Mouse (Mus musculus) liver, adult 2 months (tissue): Measurements from ENCODE around the gene Klc3. TPM values are rescaled to one million over a fixed set of nuclear protein-coding genes. Genes with fewer than 3 reads are reported as not detected.

ENCODE experiments used
- DNase-seq: peaks from one replicate; pipeline ENCODE4 v3.0.0-alpha.2; 2011; ENCODE audit warnings: low read depth, low spot score; ENCODE audit errors: extremely low read depth
- H3K27ac ChIP-seq: fragments of 200-500 bp; replicated peaks from 2 replicates; pipeline ENCODE4 v1.5.1; 2012; ENCODE audit warnings: low read depth, mild to moderate bottlenecking, control low read depth, inconsistent platforms, low read length; ENCODE audit not compliant: insufficient read depth
- H3K27me3 ChIP-seq: fragments of 200-500 bp; 2 replicates; pipeline ENCODE4 v1.6.1; 2012; ENCODE audit warnings: mild to moderate bottlenecking, moderate library complexity, low read length, inconsistent platforms; ENCODE audit not compliant: control insufficient read depth, insufficient read depth
- H3K36me3 ChIP-seq: fragments of 200-500 bp; 2 replicates; pipeline ENCODE4 v1.6.1; 2012; ENCODE audit warnings: low read length, inconsistent platforms; ENCODE audit not compliant: control insufficient read depth, insufficient read depth
- H3K4me1 ChIP-seq: fragments of 200-500 bp; 2 replicates; pipeline ENCODE4 v1.6.1; 2011; ENCODE audit warnings: low read length; ENCODE audit not compliant: control insufficient read depth, insufficient read depth
- H3K4me3 ChIP-seq: fragments of 200-500 bp; 2 replicates; pipeline ENCODE4 v1.5.1; 2011; ENCODE audit warnings: low read depth, mild to moderate bottlenecking, control low read depth, low read length, moderate library complexity; ENCODE audit not compliant: insufficient read depth
- H3K79me2 ChIP-seq: fragments of 200-500 bp; 2 replicates; pipeline ENCODE4 v1.6.1; 2012; ENCODE audit warnings: inconsistent platforms, mild to moderate bottlenecking, low read length, moderate library complexity; ENCODE audit not compliant: control insufficient read depth, insufficient read depth
- H3K9ac ChIP-seq: fragments of 200-500 bp; 2 replicates; pipeline ENCODE4 v1.6.1; 2012; ENCODE audit warnings: low read depth, mild to moderate bottlenecking, control low read depth, inconsistent platforms, low read length
- CTCF ChIP-seq: fragments of 200-500 bp; IDR thresholded peaks from 2 replicates; pipeline ENCODE4 v1.5.1; 2011; ENCODE audit warnings: low read depth, low read length, control low read depth
- POLR2A ChIP-seq: fragments of 200-500 bp; IDR thresholded peaks from 2 replicates; pipeline ENCODE4 v1.6.1; 2011; ENCODE audit warnings: low read length, control low read depth; ENCODE audit not compliant: insufficient read depth; ENCODE audit errors: extremely low read depth
- WGBS: fragments of 180-500 bp; shearing (Covaris S2); methylation state at CpG from one replicate; pipeline ENCODE4 v1.1.7; 2018; 5-methylcytosine and 5-hydroxymethylcytosine counted together
- polyA plus RNA-seq: library from polyadenylated mRNA; depleted of rRNA; stranded (reverse); fragments of >200 nt; gene quantifications from 2 replicates; pipeline ENCODE4 v1.2.3, GENCODE M21; 2012
- total RNA-seq: library from RNA; depleted of rRNA; stranded (reverse); fragments of >200 nt; gene quantifications from 2 replicates; pipeline ENCODE4 v1.2.3, GENCODE M21; 2014

Klc3 gene
- total and polyA plus RNA-seq, 2 experiments: 0.17 to 0.37 TPM

DNA sequence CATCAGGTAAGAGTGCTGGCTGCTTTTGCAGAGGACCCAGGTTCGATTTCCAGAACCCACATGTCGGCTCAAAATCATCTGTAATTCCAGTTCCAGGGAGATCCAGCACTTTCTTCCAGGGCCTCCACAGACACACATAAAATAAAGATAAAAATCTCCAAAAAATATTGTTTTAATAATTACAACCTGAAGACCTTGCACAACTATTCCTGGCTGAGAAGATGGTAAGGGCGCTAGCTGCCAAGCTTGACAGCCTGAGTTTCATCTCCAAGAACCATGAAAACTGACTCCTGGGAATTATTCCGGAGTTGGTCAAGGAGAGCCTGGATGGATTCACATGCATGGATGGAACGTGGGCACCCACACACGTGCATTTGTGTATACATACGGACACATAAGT lies 572 bp upstream of the Klc3 start, which contains the start of gene Ckm:
TSS of gene Ckm (plus strand) at position 301 of the 400 bp plus-strand sequence.
- Histone ChIP-seq H3K36me3 (no peaks in the 10 kb centered on the region), H3K27me3 (peaks cover 18% of the 10 kb centered on the region; the same call in 1 of the 2 replicates), H3K9ac (no peak within 1 kb of the TSS; the same call in 1 of the 2 replicates), H3K4me3 (peak within 1 kb of the TSS; percentile 33; the same call in 1 of the 2 replicates), H3K27ac (no peak within 1 kb of the TSS), H3K79me2 (no peaks in the 10 kb centered on the region), H3K4me1 (peaks cover 2% of the 10 kb centered on the region; the same call in 1 of the 2 replicates)
- WGBS: 59% methylated on average over 7 of the region's 7 CpGs
- no peak for TF ChIP-seq CTCF
- no peak for TF ChIP-seq POLR2A
- no peak for DNase-seq

DNA sequence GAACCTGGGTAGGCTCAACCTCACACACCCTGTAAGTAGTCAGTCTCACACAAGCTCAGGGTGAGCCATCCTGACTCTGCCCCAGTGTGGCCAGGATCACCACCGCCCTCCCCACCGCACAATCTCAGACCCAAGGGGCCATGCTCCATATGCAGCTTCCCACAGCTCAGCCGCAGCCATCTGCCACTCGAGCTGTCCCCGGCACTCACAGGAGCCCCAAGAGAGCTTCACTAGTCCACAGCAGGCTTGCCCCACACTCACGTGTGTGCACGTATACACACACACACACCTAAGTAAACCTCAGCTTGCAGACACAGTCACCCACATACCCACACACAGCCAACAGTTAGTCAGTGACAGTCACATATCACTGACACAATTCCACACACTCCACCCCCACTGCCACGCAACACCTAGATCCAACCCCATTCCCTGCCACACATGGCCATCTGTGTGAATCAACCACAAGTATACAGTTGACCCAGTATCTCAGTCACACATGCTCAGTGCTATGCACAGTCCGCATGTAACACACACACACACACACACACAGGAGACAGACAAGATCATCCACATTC lies 1.3 kb downstream of the Klc3 start:
- Histone ChIP-seq H3K4me3 (no peak overlapping the region), H3K27me3 (peaks cover 21% of the 10 kb centered on the region; the same call in 1 of the 2 replicates), H3K36me3 (no peaks in the 10 kb centered on the region), H3K27ac (no peak overlapping the region), H3K9ac (no peak overlapping the region), H3K79me2 (no peaks in the 10 kb centered on the region), H3K4me1 (peaks cover 2% of the 10 kb centered on the region; the same call in 1 of the 2 replicates)
- no peak for DNase-seq
- TF ChIP-seq CTCF (no peak), POLR2A (no peak)
- WGBS: 83% methylated on average over 9 of the region's 9 CpGs

DNA sequence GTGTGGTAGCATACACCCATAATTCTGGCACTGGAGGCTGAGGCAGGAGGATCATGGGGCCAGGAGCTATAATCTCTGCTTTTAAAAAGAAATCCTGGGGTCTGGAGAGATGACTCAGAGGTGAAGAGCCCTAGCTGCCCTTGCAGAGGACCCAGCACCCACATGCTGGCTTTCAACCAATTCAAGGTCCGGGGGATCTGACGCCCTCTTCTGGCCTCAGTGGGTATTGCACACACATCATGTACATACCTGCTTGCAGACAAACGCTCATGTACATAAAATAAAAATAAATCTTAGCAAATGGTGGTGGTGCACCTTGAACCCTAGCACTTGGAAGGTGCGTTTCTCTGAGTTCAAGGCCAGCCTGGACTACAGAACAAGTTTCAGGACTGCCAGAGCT lies 3.0 kb downstream of the Klc3 start:
- no peak for DNase-seq
- H3K27me3 ChIP-seq: peaks cover 21% of the 10 kb centered on the region; the same call in 1 of the 2 replicates

DNA sequence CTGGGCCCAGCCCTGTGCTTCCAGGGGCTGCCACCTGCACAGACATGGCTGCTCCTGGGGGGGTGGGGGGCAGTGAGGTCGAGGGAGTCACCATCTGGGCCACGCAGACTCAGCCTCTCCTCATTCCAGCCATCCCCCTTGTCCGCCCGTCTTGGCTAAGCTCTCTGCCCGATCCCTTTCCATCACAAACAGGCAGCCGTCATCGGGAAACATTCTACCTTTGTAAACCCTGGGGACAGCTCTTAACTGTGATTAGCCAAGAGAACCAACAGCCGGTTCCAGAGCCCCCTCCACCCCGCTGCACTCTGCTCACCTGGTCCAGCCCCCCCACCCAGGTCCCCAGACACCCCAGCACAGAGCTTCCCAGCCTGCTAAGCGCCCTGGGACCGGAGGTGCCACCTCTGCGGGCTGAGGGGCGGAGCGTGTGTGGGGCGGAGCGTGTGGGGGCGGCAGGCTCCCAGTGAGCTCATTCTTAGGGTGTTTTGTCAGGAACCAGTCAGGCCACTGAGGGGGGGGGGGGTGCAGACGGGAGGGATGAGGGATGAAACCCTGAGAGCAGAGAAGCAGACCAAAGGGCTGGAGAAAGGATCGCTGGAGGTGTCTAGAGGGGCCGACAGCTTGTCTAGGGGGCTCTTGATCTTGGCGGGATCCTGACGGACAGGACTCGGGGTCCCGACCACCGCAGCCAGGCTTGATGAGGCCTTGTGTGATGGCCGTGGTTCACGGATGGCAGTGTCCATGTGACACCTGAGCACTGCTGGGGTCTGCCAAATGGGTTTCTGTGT lies 4.2 kb downstream of the Klc3 start:
- no peaks in the 10 kb centered on the region for H3K36me3 ChIP-seq
- H3K9ac ChIP-seq: no peak overlapping the region
- DNase-seq: no peak
- WGBS: 9% methylated on average over 27 of the region's 27 CpGs
- H3K27me3 ChIP-seq: peaks cover 21% of the 10 kb centered on the region; the same call in 1 of the 2 replicates
- peak overlapping the region; percentile 12; the same call in 1 of the 2 replicates for H3K4me3 ChIP-seq
- TF ChIP-seq CTCF: no peak
- TF ChIP-seq POLR2A: no peak
- H3K79me2 ChIP-seq: no peaks in the 10 kb centered on the region
- H3K27ac ChIP-seq: no peak overlapping the region
- H3K4me1 ChIP-seq: peaks cover 2% of the 10 kb centered on the region; the same call in 1 of the 2 replicates

More for the DNA sequence above, 3.0 kb downstream of the Klc3 start:
- Histone ChIP-seq H3K79me2 (no peaks in the 10 kb centered on the region), H3K27ac (no peak overlapping the region), H3K9ac (no peak overlapping the region), H3K4me1 (peaks cover 2% of the 10 kb centered on the region; the same call in 1 of the 2 replicates), H3K4me3 (no peak overlapping the region), H3K36me3 (no peaks in the 10 kb centered on the region)
- WGBS: 83% methylated on average over 4 of the region's 4 CpGs
- TF ChIP-seq POLR2A (no peak), CTCF (no peak)

DNA sequence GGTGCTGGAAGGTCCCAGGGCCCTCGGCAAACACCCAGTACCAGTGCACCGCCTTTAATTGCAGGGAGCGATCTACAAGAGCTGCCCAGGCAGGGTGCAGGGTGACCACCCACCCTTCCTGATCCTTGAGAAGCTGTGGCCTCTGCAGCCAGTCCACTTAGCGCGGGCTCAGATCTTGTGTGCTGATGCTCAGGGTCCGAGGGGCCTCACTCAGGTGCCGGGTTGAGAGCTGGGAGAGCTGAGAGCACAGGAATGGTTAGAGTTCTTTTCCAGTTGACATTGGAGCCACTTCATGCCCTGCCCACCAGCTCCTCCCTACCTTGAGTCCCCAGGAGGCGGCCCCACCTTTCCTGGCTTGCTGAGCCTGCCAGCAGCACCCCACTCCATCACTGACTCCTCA lies 9.4 kb downstream of the Klc3 start:
- no peak overlapping the region for H3K9ac ChIP-seq
- H3K27me3 ChIP-seq: peaks cover 4% of the 10 kb centered on the region; the same call in 1 of the 2 replicates
- TF ChIP-seq POLR2A (no peak), CTCF (no peak)
- H3K79me2 ChIP-seq: no peaks in the 10 kb centered on the region
- peaks cover 2% of the 10 kb centered on the region; the same call in 1 of the 2 replicates for H3K36me3 ChIP-seq
- no peak overlapping the region for H3K4me3 ChIP-seq
- WGBS: 93% methylated on average over 8 of the region's 8 CpGs
- H3K4me1 ChIP-seq: no peaks in the 10 kb centered on the region
- no peak for DNase-seq
- H3K27ac ChIP-seq: no peak overlapping the region
